Mouse (Mus musculus) R1 (cell line): ENCODE results near the gene Vamp1.

Experiments used
- DNase-seq: peaks from one replicate; pipeline ENCODE4 v3.0.0-alpha.2; 2018; ENCODE audit warnings: low read depth, low spot score

Gene Vamp1

DNA sequence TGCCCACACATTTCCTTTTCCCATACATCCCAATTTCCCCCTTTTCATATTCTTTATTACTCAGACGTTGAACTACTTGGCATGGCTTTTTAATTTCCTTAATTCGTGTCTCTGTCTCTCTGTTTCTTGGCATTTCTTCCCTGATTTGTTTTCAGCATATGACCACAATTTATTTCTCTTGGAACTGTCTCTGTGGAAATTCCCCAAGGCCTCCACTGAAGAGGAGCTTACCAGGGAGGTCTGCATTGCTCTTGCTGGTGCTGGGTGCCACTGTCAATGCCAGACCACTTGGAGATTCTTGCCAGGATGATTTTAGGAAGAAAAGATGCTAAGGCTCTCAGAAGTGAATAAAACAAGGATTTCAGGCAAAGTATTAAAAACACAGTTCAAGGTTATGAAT, 2.7 kb upstream of the Vamp1 start:
- no peak for DNase-seq

DNA sequence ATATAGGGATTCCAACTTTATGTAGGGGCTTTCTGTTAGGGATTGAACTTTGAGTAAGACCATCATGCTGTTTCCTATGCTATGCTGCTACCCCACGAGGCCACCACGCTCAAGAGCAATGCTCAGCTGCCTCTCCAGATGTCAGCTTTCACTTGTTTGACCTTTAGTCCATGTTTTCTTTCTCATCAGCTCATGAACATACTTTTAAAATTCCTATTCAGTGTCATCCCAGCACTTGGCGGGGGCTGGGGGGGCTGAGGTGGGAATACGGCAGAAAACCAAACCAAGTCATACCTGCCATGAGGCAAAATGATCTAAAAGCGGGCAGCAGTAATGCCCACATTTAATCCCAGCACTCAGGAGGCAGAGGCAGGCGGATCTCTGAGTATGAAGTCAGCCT, 2.2 kb upstream of the Vamp1 start:
- no peak for DNase-seq

DNA sequence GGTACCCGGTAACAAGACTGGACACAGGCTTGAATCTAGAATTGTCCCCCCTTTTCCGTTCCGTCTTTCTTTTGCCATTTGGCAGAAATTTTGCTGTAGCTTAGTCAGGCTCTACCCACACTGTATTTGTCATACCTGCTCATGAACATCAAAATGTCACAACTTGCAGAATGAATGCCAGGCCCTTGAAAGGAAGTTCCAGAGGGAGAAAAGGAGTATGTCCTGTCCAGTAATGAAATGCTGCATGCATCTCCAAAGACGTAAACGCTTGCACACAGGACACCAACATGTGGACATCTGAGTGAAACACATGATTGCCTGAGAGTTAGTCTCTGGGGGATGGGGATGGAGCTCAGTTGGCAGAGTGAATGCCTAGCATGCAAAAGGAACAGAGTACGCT, 1.6 kb upstream of the Vamp1 start:
- DNase-seq = no peak

DNA sequence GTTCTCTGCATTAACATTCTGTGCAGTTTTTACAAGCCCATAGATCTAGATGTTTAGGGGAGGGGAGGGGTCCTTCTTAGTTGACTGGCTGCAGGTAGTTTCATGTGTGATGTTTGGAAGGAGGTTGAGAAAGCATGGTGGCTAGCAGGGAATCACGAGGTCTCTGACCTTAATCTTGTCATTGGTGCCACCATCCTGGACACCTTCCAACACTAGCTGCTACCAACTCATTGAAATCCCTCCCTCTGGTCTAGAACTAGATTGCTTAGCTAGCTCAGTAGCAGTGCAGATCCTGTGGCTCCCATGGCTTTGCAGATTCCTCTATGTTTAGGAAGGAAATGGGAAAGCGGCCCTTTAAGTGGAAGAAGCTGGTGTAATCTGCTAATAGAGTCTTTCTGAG, 1.5 kb downstream of the Vamp1 start:
- DNase-seq = no peak

DNA sequence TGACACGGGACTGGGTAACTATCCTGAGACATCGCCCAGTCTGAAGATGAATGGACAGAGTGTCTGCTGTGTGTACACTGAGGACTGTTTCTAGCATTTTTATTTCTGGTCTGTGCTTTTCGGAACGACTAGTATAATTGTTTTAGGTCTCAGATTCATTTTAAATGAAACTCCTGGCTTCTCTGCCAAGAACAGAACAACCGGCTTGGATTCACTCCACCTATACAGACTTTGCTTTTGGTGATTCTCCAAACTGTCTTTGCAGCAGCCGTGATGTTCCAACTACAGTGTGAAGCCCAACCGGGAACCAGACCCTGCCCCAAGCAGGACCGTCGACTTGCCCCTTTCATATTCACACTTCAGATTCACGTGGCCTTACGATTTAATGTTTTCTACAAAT, 2.5 kb downstream of the Vamp1 start:
- DNase-seq = no peak

DNA sequence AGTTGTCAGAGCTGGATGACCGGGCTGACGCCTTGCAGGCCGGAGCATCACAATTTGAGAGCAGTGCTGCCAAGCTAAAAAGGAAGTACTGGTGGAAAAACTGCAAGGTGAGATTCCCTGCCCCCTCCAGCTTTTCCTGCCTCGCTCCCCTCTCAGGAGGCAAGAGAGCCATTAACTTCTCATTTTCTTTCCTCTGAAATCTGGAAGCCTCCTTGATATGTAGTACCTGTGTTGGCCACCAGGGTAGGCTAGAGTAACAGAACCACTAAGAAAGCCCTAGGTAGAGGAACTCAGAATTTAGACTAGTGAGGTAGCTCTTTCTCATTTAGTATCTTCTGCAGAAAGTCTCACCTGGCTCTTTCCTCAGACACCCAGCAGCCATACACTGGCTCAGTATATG, 3.6 kb downstream of the Vamp1 start:
- peak; percentile 80 for DNase-seq

DNA sequence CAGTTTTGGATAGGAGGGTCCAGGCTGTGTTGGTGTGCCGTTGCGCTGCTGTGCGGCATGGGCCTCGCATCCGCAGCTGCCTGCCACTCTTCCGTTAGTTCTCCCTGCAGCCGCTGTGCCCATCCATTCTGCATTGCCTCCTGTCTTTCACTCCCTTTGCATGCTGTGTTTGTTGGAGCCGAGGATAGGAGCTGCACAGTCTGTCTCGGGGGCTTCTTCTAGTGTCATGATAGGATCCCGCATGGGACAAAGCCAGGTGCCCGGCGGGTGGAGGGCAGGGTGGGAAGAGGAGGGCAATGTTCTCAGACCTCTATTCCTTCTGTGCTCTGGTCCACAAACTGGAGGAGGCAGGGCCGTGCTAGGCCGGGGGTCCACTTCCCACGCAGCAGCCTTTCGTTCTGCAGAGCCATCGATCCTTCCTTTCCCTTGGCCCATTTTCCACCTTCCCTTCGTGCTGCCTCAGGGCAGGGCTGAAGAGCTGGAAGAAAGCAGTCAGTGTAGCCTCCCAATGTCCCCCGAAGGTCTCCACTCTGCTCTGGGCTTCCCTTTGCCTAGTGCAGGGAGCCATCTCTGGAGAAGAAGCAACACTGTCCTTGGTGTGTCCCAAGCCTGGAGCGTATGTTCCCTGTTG, 5.9 kb downstream of the Vamp1 start:
- no peak for DNase-seq

DNA sequence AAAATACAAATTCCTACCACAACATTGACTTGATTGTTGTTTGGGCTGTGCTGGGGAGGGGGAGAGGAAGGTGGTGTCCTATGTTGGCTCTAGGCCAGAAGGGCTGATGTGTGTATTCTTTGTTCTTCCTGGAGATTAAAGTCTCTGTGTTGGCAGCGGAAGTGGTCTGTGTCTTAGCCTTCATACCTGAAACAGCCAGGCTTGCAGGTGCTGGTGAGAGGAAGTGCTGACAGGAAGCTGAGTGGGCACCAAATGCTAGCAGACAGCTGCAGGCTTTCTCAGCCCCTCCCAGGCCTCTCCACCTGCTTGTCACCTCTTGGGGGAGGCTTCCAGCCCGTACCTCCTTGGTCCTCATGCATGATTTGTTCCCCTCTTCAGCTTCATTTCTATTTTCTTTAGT, 6.8 kb downstream of the Vamp1 start:
- no peak for DNase-seq

DNA sequence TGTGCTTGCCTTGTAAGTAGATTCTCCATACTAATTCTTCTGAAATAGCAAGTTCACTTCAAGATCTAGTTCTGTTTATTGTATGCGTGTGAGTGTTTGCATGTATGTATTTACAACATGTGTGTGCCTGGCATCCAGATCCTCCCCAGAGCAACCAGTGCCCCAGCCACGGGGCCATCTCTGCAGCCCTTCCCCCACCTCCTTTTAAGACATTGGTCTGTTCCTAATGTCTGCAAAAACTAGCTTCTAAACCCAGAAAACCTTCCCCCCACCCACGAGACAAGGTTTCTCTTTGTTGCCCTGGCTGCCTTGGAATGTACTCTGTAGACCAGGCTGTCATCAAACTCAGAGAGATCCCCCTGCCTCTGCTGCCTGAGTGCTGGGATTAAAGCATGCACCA, 7.2 kb downstream of the Vamp1 start:
- no peak for DNase-seq

DNA sequence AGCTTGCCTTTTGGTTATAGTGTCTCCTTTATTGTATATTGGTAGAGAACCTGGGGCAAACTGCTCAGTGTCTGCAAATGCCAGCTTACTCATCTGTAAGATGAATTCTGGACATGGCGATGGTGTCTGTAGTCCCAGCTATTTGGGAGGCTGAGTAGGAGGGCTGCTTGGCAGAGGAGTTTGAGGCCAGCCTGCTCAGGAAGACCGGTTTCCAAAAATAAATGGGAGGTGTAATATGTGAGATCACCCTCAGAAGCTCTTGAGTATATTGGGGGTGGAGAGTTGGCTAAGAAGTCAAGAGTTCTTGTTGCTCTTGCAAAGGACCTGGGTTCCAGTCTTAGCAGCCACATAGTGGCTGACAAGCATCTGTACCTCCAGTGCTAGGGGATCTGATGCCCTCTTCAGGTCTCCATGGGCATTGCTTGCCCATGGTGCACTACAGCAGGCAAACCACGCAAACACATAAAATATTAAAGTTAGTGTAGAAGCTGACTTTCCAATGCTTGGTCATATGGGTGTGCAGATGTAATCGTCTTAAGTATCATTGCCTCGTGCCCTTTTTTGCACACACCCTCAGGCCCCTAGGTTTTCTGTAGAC, 10.3 kb downstream of the Vamp1 start:
- peak; percentile 46 for DNase-seq

DNA sequence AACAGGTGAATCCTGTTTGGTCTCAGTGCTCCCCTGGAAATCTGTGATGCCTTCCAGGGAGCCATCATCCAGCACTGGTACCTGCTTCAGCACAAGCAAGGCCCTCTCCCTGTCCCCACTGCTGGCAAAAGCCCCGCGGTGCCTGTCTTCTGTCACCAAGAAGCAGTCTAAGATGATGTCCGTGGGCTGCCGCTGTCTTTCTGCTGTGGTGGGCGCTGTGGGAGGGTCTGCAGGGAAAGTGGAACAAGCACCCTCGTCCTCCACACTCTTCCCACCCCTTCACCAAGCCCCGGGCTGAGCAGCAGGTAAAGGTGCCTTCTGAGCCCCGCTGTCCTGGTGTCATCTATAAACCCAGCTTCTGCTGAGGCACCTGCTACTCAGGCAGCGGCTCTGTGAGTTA, 15.2 kb downstream of the Vamp1 start:
- DNase-seq = no peak

DNA sequence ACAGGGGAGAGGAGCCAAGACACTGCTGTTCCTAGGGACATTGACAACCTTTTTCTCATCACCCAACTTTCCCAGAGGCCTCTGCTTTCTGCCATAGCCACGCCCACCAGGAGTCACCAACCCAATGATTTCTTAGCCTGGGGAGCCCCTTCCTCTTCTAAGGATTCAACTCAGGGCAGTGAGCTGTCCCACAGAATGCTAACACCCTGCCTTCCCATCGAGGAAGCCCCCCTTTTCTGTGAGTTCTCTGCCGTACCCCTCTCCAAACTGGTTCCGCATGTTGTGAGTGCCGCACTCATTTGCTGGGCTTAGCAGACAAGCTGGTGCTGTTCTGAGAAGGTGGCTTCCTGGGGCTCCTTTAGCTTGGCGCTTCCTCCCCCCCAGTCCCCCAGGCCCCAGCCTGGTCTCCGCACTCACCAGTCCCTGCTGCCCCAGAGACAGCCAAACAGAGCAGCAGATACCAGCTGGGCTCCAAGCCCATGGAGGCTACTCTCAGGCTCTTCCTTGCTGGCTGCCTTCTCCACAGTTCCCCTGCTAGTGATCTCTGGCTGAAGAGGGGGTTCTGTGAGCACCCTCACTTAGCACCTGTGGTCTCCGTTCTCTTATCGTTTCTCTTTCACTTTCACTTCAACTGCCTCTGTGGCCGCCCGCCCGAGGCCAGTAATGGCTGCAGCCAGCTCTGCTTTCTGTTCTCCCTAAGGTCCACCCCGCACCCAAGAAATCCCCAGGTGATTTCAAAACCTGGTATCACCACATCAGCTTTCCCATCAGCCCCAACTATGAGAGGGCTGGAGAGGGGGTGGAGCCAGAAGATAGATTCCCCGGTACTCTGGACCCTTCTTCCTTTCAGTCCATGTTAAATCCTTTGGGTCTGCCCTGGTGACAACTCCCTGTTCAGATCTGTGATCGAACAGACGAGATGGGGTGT, 16.0 kb downstream of the Vamp1 start, which contains the start of gene Tapbpl:
TSS of gene Tapbpl (minus strand) at position 744 of the 928 bp plus-strand sequence.
- peak; percentile 73 for DNase-seq

DNA sequence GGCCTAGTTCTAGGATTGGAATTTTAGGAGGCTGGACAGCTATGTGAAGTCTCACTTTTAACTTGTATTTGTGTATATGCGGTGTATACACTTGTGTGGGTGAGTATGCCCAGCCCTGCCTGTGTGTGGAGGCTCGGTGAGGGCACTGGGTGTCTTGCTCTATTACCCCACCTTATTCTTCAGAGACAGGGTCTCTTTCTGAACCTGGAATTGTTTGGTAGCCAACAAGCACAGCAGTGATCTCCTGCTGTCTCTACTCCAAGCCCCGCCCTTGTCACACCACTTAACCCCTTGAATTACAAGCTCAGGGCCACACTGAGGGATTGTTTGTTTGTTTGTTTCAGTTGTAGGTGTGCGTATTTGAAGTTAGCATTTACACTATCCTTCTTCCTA, 16.7 kb downstream of the Vamp1 start:
- DNase-seq = peak; percentile 19

DNA sequence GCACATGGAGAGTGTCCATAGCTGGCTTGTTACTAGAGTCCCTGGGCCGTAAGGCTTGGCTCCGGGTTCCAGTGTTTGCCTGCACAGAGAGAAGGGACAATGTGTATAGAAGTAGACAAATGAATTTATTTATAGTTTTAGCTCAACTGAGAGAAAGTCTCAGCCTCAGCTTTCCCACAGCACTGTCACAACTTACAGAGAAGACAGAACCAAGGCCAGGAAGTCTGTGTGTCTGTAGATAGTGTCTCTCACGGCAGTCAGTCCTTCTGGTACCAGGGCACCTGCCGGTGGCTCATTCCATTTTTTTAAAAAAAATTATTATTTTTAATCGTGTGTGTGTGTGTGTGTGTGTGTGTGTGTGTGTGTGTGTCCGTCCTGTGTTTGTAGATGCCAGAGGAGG, 17.2 kb downstream of the Vamp1 start:
- DNase-seq = no peak

DNA sequence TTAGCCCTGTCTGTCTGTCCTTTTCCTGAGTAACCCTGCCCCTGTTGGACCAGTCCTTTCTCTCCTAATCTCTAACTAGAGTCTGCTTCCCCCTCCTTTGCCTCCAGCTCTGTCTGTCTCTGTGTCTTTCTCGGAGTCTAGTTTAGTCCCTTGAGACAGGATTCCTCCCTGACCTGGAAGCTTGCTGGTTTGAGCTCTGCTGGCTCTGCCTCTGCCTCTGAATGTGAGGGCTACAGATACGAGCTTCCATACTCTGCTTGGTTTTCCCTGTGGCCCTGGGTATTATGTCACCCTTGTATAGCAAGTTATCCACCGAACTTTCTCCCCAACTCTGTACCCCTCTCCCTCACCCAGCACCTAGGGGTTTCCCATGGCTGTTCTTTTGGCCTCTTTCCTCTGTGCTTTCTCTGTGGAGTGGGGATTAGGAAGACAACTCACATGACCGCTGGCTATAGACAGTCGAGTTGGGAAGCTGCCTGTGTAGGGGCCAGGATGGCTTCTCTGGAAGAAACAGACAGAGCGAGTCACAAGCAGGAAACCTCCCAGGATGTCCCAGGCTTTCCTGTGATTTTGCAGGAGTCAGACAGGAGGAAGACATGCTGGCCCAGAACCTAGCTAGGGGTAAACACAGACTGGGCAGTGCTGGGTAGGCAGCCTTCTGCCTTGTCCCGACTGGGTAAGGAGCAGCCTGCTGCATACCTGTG, 18.6 kb downstream of the Vamp1 start:
- DNase-seq = no peak

DNA sequence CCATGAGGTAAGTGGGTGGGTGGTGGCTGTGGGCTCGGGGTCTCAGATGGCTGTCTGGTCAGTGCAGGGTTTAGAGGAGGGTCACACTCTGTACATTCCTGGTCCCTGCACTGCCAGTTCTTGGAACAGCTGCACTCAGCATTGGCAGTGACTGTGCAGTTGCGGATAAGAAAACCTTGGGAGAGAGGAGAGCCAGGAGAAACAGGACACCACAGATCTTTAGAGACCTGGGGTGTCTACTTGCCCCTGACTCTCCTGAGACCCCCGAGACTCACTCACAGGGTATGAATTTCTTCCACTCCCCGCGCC, 19.1 kb downstream of the Vamp1 start:
- no peak for DNase-seq

DNA sequence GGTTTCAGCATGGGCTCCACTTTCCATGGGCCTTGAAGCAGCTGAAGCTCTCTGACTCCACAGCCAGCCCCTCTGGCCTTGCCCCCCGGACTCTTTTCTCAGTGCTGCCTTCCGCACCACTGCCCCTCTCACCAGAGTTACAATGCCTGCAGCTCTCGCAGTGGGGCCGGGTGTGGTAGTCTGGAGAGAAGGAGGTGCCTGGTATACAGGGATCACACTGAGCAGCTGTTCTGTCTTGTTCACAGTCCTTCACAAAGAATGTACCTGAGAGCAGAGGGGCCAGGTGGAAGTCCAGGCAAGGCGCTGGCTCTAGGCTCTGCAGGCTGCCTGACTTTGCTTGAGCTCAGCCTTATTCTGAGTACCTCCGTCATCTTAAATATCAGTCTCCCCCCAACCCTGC, 21.0 kb downstream of the Vamp1 start:
- DNase-seq = no peak

DNA sequence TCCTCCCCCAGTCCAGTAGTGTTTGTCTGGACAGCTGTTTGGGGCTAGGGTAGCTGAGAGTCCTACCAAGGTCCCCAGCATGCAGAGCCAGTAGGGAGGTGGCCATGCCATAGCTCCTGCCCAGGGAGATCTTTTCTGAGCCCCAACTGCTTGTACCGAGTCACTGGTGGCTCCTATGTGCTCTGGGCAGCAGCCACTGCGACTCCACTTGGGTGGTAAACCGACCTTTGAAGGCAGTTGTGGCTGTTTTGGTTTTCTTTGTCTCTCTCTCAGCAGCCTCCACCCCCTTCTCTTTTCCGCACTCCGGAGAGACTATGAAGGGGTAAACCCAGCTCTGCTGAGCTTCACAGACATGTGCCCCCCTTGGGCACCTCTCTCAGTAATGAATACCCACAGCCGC, 21.4 kb downstream of the Vamp1 start, which contains the start of gene Cd27:
TSS of gene Cd27 (minus strand) at position 229 of the 400 bp plus-strand sequence.
- no peak for DNase-seq

DNA sequence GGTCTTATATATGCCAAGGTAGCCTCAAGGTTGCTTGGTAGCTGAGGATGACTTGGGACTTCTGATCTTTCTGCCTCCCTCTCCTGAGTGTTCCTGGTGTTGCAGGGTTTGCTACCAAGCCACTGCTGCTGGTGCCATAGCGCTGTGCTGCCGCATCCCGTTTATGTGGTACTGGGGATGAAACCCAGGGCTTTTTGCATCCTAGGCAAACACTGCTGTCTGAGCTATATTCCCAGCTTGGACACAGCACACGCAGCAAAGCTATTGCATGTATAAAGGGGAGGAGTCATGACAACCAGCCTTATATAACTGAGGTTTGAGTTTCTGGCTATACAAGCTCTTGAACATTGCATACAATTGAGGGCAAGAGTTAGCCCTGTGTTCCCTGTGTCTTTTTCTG, 22.1 kb downstream of the Vamp1 start:
- DNase-seq = no peak

DNA sequence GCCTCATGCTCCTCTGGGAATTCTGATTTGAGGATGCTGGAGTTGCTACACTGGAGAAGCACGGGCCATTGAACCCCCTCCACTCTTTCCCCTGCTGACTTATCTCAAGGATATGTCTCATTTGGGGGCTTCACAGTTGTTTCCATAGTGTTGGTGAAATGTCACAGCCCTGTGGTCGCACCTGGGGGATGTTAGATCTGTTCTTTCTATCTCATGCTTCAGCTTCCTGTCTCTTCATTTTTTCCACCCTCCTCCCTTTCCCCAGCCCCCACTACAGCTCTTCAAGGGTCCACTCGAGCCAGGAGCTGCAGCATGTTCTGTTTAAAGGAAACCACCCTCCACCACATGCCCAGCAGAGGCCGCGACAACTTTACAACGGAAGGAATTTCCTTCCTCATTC, 23.0 kb downstream of the Vamp1 start:
- no peak for DNase-seq

DNA sequence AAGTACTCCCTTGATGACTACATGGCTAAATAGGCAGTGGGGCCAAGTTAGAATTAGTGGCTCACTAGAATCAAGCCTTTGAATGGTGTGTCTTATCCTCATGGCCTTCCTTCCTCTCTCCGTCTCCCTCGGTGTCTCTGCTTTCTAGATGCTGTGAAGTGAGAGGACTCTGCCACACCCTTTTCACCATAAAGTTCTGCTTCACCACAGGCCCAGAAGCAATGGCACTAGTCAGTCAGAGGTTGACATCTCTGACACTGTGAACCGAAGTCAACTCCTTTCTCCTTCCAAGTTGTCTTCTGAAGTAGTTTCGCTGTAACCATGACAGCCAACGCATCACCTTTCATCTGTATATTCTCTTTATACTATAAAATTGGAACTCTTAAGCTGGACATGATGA, 24.2 kb downstream of the Vamp1 start:
- DNase-seq = no peak

DNA sequence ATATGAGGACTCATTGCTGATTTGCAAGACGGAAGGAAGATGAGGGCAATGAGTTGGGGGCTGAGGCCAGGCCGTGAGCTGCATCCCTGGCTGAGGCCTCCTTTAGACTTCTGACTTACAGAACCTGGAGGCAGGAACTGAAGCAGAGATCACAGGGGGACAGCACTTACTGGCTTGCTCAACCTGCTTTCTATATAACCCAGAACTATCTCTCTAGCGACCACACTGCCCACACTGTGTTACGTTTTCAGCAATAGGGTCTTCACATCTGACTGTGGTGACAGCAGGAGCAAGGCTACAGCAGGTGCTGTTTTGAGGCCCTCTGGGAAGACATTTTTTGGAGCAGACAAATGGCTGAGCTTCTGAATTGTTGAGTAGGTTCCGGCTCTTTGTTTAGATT, 25.3 kb downstream of the Vamp1 start:
- no peak for DNase-seq
